Mouse (Mus musculus) ES-Bruce4 (cell line): ENCODE measurements around the gene Zfp346. TPM values are rescaled to one million over a fixed set of nuclear protein-coding genes. Genes with fewer than 3 reads are reported as not detected.

Experiments used
- H3K27ac ChIP-seq: 2 replicates; pipeline ENCODE4 v1.5.1; 2012; ENCODE audit warnings: low read length, inconsistent platforms; ENCODE audit not compliant: insufficient read depth
- H3K27me3 ChIP-seq: 2 replicates; pipeline ENCODE4 v1.6.1; 2012; ENCODE audit warnings: mild to moderate bottlenecking, low read length, inconsistent platforms; ENCODE audit not compliant: control insufficient read depth, poor library complexity, insufficient read depth, severe bottlenecking
- H3K36me3 ChIP-seq: 2 replicates; pipeline ENCODE4 v1.6.1; 2012; ENCODE audit warnings: inconsistent platforms, mild to moderate bottlenecking, low read length, moderate library complexity; ENCODE audit not compliant: control insufficient read depth, poor library complexity, insufficient read depth, severe bottlenecking
- H3K4me1 ChIP-seq: one replicate; pipeline ENCODE4 v1.8.1; 2011; ENCODE audit warnings: low read length; ENCODE audit not compliant: control insufficient read depth, insufficient read depth
- H3K4me3 ChIP-seq: 2 replicates; pipeline ENCODE4 v1.5.1; 2011; ENCODE audit warnings: low read depth, mild to moderate bottlenecking, low read length
- H3K9ac ChIP-seq: 2 replicates; pipeline ENCODE4 v1.6.1; 2012; ENCODE audit warnings: low read depth, mild to moderate bottlenecking, inconsistent platforms; ENCODE audit not compliant: poor library complexity, severe bottlenecking
- H3K9me3 ChIP-seq: replicated peaks from 2 replicates; pipeline ENCODE4 v1.6.1; 2012; ENCODE audit warnings: mild to moderate bottlenecking, low read length, inconsistent platforms; ENCODE audit not compliant: control insufficient read depth, poor library complexity, insufficient read depth, severe bottlenecking
- CTCF ChIP-seq: IDR thresholded peaks from one replicate; pipeline ENCODE4 v1.8.1; 2011; ENCODE audit warnings: low read depth, low read length
- EP300 ChIP-seq: IDR thresholded peaks from 2 replicates; pipeline ENCODE4 v1.6.1; 2011; ENCODE audit warnings: low read depth, low read length; ENCODE audit not compliant: insufficient read depth
- POLR2A ChIP-seq: IDR thresholded peaks from one replicate; pipeline ENCODE4 v1.8.1; 2011; ENCODE audit warnings: low read length; ENCODE audit not compliant: insufficient read depth
- polyA plus RNA-seq: library from polyadenylated mRNA; stranded (reverse); fragments of >200 nt; gene quantifications from 2 replicates; pipeline ENCODE4 v1.2.4, GENCODE M21; 2011; ENCODE audit warnings: low read depth; ENCODE audit not compliant: missing spikeins, insufficient read depth, insufficient read length

Zfp346 gene
- polyA plus RNA-seq, 1 experiment = 37.0 TPM

DNA sequence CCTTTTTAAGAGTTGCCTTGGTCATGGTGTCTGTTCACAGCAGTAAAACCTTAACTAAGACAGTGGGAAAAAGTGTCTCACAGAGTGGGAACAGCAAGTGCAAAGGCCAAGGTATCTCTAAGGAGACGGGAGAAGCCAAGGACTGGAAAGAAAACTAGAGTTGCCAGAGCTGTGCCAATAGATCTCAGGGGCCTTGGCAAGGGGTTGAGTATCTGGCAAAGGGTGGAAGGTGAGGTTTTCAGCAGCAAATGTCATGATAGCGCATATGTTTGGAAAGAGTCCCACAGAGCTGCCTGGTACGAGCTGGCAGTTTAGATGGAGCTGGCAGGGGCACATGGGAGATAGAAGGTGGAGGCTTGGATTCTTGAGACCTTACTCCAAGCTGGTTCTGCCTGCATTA, 74.5 kb downstream of the Zfp346 start:
- Histone ChIP-seq H3K36me3 (no peaks in the 10 kb centered on the region), H3K4me3 (no peak overlapping the region)

GRCm38 (mm10) chr13:55181786-55182172, 76.7 kb downstream of the Zfp346 start:
- peak overlapping the region; percentile 49 for H3K9ac ChIP-seq
- peak overlapping the region; percentile 86 for H3K27ac ChIP-seq
- H3K4me3 ChIP-seq = peak overlapping the region; percentile 83

More for the DNA sequence above, 74.5 kb downstream of the Zfp346 start:
- Histone ChIP-seq H3K4me1 (peaks cover 2% of the 10 kb centered on the region), H3K27ac (no peak overlapping the region), H3K27me3 (no peaks in the 10 kb centered on the region), H3K9me3 (no peaks in the 10 kb centered on the region), H3K9ac (no peak overlapping the region)
- TF ChIP-seq CTCF = no peak
- TF ChIP-seq EP300 = no peak
- TF ChIP-seq POLR2A = no peak

DNA sequence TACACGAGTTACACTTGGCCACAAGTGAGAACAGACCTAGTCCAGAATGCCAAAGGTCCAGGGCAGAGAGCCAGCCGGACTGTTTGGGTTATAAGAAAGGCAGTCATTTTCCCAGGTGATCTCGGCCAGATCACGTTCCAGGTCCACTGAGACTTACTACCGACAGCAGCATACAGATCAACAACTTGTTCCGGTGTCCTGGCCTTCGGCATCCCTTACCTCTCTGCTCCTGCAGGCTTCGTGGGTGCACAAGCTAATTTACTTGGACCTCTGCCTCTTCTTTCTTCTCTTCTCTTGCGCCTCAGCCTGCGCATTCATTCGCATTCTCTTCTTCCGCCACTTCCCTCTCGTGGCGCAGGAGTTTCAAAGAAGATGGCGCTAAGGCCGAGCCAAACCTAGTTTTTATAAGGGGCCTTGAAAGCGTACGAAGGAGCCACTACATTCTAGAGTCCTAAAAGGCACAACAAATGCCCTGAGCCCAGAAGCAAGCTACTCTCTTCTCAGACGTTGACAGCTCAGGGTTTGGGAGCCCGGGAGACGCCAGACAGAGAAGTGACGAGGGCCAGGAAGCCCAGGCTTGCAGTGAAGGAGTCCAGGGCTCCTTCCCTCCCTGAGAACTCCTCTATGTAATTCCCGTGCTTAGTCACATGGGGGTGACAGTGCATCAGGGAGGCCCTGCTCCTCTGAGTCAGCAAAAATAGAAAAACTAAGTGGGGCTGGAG, 77.2 kb downstream of the Zfp346 start:
- TF ChIP-seq CTCF (peak; percentile 77), EP300 (peak; percentile 61; the same call in 1 of the 2 replicates), POLR2A (no peak)
- H3K9ac ChIP-seq = peak overlapping the region; percentile 49
- H3K27ac ChIP-seq = peak overlapping the region; percentile 86
- peaks cover 2% of the 10 kb centered on the region for H3K4me1 ChIP-seq
- no peaks in the 10 kb centered on the region for H3K36me3 ChIP-seq
- peak overlapping the region; percentile 83 for H3K4me3 ChIP-seq
- no peaks in the 10 kb centered on the region for H3K27me3 ChIP-seq
- H3K9me3 ChIP-seq = no peaks in the 10 kb centered on the region

More at GRCm38 (mm10) chr13:55181786-55182172, 76.7 kb downstream of the Zfp346 start:
- H3K36me3 ChIP-seq = no peaks in the 10 kb centered on the region
- no peaks in the 10 kb centered on the region for H3K27me3 ChIP-seq
- peaks cover 2% of the 10 kb centered on the region for H3K4me1 ChIP-seq
- TF ChIP-seq EP300 (no peak), POLR2A (no peak), CTCF (no peak)
- H3K9me3 ChIP-seq = no peaks in the 10 kb centered on the region

DNA sequence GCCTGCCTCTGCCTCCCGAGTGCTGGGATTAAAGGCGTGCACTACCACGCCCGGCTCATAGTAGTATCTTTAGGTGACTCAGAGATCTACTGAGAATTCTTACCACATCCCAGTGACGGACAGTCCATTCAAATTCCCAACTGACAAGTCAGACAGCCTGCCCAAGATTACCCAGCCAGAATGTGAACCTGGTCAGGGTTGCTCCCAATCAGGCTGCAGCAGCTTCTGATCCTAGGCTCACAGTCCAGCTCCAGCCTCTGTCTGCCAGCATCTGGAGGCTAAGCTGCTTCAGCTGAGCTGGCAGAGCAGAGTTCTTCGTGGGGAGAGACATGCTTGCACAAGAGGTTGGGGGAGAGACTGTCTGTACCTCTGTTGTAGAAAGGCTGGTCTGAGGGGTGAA, 78.3 kb downstream of the Zfp346 start:
- Histone ChIP-seq H3K27me3 (no peaks in the 10 kb centered on the region), H3K9ac (no peak overlapping the region), H3K4me1 (no peaks in the 10 kb centered on the region), H3K36me3 (no peaks in the 10 kb centered on the region), H3K9me3 (no peaks in the 10 kb centered on the region), H3K27ac (no peak overlapping the region), H3K4me3 (no peak overlapping the region)
- TF ChIP-seq EP300 (no peak), CTCF (no peak), POLR2A (no peak)

Other genes starting within 250 kb of the Zfp346 start
- gene Unc5a, start 155.9 kb upstream of the Zfp346 start, polyA plus RNA-seq = 0.66 and 2.8 TPM in 2 replicates
- not detected in 2 replicates for gene Hk3, start 83.9 kb upstream of the Zfp346 start, polyA plus RNA-seq
- gene Uimc1, start 5.0 kb upstream of the Zfp346 start, polyA plus RNA-seq = 29.8 and 29.9 TPM in 2 replicates
- gene Gm17617, start 28.2 kb downstream of the Zfp346 start, polyA plus RNA-seq = not detected in 2 replicates
- 0.93 and 1.0 TPM in 2 replicates for gene Fgfr4, start 47.3 kb downstream of the Zfp346 start, polyA plus RNA-seq
- 162 TPM in 2 replicates for gene Nsd1, start 104.5 kb downstream of the Zfp346 start, polyA plus RNA-seq
- gene Prelid1, start 215.2 kb downstream of the Zfp346 start, polyA plus RNA-seq = 230 and 234 TPM in 2 replicates
- gene Rab24, start 216.6 kb downstream of the Zfp346 start, polyA plus RNA-seq = 40.5 and 42.8 TPM in 2 replicates
- gene Mxd3, start 224.5 kb downstream of the Zfp346 start, polyA plus RNA-seq = 5.1 and 6.5 TPM in 2 replicates